Mouse (Mus musculus): ENCODE measurements around the gene Fbxo21.

Fbxo21 gene

DNA sequence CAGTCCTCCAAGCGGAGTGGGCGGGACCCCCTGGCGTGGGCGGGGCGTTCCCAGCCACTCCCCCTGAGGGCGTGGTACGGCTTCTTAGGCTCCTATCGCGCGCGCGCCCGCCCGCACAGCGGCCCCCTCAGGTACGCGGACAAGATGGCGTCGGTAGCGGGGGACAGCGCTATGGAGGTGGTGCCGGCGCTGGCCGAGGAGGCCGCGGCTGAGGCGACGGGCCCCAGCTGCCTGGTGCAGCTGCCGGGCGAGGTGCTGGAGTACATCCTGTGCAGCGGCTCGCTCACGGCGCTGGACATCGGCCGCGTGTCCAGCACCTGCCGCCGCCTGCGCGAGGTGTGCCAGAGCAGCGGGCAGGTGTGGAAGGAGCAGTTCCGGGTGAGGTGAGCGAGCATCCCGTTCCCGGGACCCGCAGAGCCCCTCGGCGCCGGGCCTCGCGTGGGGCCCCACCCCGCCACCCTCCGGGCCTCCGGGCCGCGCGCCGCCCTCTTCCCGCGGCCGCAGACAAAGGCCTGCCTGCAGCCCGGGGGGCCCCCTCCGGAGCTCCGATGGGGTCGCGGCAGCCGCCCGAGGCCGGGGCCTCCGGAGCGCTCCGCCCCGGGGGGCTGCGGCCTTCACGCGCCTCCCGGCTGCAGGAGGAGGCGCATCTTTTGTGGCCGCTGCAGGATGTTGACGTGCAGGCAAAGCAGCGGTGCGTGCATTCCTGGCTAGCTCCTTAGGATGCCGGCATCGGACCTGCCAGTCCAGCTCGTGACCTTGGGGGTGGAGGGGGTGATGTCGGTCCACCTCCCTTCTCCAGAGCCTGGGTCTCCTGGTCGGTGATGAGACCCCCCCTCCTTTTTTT, at the start of gene Fbxo21:
Fbxo21 (plus strand) TSS at position 74 of the 844 bp plus-strand sequence.
- peak; percentile 97 to 98 for DNase-seq (ENCODE audit: low spot score in 2 of 2)

DNA sequence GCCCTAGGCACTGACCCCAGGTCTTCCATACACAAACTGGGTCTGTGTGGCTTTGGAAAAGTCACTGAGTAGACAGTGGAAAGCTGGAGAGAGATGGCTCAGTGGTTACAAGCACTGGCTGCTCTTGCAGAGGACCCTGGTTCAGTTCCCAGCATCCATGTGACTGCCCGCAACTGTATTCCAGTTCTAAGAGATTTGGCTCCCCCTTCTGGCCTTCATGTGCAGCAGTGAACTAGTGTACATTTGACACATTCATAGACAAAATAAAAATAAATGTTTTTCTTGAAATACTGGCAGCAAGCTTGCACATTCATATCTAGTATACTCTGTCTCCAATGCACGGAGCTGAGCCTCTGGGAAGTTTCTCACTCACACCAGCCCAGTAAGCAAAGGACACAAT, 48.0 kb upstream of the Fbxo21 start:
- no peak for DNase-seq (ENCODE audit: low spot score in 2 of 2)

DNA sequence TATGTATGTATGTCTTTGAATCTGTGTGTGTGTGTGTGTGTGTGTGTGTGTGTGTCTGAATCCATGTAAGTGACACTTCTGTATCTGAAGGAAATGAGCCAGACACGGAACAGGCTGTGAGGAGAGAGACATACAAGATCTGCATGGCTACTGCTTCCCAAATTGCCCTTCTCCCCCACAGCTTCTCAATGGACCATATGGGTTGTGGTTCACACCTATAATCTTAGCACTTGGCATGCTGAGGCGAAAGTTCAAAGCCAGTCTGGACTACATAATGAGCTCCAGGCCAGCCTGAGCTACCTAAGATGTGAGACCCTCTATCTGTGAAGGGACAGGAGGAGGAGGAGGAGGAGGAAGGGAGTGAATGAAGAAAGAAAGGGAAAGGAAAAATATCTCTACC, 44.3 kb upstream of the Fbxo21 start:
- DNase-seq (ENCODE audit: low spot score in 2 of 2) = no peak

DNA sequence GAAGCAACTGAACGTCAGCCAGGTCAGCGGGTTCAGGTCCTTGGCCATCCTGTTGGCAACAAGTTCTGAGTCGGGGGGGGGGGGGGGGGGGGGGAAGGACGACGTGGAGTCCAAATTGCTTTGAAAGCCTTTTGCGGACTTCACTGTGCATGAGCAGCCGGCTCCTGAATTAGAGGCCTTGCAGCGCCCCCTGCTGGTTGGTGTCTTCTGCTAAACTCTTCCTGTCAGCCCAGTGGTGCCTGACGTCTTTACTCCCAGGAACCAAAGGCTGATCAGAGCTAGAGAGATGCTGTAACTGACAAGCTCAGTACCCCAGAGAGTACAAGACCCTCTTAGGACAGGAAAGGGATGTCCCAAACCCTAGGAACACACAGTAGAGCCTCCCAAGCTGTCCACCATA, 43.7 kb upstream of the Fbxo21 start:
- DNase-seq (ENCODE audit: low spot score in 2 of 2) = peak; percentile 68 to 82

DNA sequence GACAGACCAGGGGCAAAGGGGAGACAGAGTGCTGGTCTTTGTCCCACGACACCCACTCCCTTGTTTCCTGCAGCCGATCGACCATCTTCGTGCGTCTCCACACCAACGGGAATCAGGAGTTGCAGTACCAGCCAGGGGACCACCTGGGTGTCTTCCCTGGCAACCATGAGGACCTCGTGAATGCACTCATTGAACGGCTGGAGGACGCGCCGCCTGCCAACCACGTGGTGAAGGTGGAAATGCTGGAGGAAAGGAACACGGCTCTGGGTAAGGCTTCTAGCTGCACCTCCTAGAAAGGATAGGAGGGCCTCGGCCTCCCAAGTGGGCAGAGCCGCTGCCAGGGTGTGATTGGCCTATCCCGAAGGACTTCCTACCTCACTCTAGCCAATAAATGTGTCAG, 40.2 kb upstream of the Fbxo21 start:
- no peak for DNase-seq (ENCODE audit: low spot score in 2 of 2)

DNA sequence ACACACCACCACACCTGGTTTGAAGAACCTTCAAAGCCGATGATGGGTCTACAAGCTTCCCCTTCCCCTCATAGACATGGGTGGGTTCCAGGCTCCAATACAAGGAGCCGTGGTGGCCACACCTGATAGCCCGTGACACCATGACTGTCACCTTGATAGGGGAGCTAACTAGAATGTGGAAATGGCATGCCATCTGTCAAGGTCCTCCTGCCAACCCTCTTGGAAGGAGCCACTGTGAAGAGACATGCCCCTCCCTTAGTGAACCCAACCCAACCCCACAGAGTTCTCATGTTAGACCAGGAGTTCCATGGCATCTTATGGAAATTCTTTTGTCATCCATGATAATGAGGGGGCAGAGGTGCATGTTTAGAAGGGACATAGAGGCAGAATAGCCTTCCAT, 39.3 kb upstream of the Fbxo21 start:
- DNase-seq (ENCODE audit: low spot score in 2 of 2) = no peak

DNA sequence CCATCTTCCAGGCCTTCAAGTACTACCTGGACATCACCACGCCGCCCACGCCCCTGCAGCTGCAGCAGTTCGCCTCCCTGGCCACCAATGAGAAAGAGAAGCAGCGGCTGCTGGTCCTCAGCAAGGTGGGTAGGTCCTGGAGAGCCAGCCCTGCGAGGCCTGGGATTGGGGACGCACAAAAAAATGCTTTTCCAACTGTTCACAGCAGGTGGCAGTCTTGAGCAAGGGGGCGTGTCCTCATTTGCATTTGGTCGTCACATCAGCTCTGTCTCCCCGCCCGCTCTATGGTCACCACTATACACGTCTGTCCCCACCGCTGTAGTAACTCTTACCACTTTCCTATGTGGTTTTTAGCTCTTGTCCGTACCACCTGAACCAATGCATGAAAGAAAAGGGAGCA, 38.3 kb upstream of the Fbxo21 start:
- peak; percentile 43 to 54 for DNase-seq (ENCODE audit: low spot score in 2 of 2)

DNA sequence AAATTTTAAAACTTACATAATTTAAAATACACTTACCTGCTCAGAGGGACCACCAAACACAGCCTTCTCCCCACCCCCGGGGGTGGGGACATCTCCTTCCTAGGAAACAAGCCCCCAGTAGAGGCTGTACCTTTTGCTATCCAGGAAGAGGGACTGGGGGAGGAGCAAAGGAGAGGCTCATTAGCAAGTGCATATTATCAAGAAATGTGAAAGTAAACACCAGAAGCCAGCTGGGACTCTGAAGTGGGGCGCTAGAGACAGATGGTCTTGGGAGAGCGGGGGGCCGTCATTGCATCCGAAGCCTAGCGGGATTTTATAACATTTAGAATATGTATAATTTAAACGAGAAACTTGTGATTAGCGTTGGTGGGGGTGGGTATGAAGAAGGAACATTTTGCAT, 37.1 kb upstream of the Fbxo21 start:
- no peak for DNase-seq (ENCODE audit: low spot score in 2 of 2)

DNA sequence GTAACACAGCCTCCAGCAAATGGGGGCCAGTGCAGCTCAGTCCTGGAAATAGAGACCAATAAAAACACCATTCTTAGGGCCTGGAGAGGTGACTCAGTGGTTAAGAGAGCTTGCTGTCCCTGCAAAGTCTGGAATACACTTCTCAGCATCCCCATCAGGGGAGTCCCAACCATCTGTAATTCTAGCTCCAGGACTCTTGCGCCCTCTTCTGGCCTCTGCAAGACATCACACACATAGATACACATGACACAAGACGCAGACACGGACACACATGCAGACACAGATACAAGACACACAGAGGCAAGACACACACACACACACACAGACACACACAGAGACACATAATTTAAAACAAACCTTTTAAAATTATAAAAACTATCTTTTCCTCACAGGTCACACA, 35.0 kb upstream of the Fbxo21 start:
- DNase-seq (ENCODE audit: low spot score in 2 of 2) = no peak

DNA sequence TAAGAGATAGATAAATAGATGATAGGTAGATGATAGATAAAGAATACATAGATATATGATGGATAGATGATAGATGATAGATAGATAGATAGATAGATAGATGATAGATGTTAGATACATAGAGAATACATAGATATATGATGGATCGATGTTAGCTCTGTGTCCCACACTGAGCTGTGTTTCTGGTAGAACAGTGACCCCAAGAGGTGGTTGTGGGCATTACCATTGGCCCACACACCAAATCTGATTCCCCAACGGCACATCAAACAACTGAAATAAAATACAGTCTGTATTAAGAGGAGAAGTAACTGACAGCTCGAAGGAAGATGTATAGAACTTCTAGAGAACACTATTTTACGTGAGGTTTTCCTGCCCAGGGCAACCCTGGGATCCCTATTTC, 29.9 kb upstream of the Fbxo21 start:
- peak; percentile 24 to 28 for DNase-seq (ENCODE audit: low spot score in 2 of 2)

DNA sequence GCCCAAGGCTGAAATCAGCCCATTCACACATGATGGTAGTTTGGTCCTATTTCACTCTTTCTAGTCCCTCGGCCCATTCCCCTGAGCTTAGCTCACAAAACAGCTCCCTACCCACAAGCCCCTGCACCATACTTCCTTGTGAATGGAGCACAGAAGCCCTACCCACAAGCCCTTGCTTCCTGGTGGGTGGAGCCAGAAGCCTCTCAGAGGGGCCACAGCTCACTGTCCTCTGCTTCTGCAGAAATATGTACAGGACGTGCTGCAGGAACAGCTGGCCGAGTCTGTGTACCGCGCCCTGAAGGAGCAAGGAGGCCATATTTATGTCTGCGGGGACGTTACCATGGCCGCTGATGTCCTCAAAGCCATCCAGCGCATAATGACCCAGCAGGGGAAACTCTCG, 27.1 kb upstream of the Fbxo21 start:
- DNase-seq (ENCODE audit: low spot score in 2 of 2) = no peak

DNA sequence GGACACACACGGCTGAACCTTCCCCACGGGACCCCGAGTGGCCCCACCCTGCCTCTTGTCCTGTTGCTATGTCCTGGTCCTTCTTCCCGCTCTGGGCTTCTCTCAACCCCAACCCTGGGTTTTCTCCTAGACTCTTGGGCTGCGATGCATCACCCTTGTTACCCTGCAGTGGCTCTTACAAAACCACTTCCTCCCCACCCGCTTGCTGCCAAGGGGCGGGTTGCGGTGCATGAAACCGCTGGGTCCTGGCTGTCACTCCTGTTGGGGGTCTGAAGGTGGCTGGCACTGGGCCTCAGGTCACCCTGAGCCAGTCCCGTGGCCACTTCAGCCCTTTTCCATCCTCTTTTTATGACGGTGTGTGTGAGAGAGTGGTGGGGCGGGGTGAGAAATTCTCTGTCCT, 22.6 kb upstream of the Fbxo21 start:
- no peak for DNase-seq (ENCODE audit: low spot score in 2 of 2)

DNA sequence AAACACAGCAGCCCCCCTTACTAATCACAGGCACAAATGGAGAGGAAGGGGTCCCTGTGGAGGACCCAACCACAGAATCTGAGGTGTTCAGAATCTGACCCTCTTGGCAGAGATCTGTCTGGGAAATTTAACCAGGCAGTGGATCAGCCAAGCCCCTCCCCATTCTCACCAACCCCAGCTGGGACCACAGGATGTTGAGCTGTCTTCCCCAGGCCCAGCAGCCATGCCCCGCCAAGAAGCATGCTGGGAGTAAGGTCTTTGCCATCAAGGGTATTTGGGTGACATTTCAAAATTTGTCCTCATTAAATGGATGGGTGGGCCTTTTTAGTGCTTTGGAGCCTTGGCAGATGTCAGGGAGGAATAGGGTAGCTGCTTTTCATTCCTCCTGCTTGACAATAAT, 22.1 kb upstream of the Fbxo21 start:
- no peak for DNase-seq (ENCODE audit: low spot score in 2 of 2)

DNA sequence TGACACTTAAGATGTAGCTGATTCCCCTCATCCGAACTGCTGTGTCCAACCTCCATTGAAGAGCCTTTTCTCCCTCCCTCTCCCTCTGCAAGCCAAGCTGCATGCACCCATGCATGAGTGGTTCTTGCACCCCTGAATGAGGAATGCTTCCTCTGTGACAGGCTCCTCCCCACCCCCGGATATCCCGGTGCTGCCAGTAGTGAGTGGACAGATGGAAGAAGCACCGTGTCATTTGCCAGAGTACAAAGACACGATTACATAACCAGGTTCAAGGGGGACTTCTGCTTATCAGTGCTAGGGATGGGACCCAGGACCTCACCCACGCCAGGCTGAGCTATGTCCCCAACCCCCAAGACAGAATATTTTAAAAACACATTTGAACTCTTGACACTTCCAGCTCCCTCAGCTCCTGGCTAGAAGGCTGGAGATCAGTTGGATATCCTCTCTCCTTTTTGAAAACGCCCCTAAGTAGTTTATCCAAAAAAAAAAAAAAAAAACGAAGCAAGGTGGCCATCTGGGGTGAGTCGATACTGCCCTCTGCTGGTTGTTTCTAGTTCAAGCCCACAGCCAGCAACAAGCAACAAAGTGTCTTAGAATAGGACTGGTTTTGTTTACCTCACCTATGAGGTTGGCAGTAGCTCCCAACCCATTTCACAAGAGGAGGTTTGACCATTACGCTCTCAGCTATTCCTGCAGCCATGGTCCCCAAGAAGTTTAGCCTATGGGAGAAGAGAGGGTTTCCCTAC, 20.7 kb upstream of the Fbxo21 start:
- DNase-seq (ENCODE audit: low spot score in 2 of 2) = peak in 1 of 2 experiments; percentile 22

DNA sequence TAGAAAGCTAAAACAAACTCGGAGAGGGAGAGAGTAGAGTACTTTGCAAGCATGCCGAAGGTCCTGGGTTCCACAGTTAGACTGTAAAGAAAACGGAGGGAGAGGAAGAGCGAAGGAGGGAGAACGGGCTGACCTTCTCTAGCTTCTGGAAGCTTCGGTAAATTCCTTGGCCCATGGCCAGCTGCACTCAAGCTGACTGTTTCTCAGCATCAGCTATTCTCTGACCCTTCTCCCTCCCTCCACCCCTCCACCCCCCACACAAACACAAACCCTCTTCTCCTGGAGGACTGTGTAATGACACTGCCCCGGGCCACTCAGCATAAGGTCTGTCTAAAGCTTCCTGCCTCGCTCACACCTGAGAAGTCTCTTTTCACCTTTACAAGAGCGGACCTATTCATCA, 11.8 kb upstream of the Fbxo21 start:
- no peak for DNase-seq (ENCODE audit: low spot score in 2 of 2)

DNA sequence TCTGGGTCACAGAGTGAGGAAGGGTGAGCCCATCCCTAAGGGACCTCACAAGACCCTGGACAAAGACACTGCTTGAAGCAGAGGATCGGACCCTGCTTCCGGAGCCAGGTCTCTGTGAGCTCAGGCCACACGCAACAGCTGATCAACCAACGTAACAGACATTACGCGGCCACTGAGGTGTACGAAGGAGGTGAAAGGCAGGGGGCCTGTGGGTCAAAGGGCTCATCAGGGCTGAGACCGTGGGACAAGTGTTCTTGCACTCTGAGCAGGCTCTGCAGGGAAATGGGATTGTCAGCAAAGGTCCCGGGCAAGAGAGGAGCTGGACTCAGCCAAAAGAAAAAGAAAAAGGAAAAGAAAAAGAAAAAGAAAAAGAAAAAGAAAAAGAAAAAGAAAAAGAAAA, 9.6 kb upstream of the Fbxo21 start:
- no peak for DNase-seq (ENCODE audit: low spot score in 2 of 2)

DNA sequence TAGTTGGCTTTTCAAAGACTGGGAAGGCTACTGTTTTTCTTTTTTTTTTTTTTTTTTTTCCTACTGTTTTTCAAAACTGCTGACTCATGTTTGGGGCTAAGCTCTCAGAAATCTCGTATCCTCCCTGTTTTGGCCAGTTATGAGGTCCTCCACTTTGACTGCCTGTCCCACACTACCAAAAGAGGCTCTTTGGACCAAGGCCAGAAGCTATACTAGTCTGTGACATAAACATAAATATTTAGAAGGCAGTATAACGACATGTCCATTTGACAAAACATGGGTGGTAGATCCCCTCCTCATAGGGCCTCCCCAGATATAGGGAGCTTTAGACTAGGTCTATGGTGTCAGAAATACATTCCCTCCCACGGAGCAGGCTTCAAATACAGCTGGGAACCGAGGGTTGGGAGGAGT, 8.9 kb upstream of the Fbxo21 start:
- no peak for DNase-seq (ENCODE audit: low spot score in 2 of 2)

DNA sequence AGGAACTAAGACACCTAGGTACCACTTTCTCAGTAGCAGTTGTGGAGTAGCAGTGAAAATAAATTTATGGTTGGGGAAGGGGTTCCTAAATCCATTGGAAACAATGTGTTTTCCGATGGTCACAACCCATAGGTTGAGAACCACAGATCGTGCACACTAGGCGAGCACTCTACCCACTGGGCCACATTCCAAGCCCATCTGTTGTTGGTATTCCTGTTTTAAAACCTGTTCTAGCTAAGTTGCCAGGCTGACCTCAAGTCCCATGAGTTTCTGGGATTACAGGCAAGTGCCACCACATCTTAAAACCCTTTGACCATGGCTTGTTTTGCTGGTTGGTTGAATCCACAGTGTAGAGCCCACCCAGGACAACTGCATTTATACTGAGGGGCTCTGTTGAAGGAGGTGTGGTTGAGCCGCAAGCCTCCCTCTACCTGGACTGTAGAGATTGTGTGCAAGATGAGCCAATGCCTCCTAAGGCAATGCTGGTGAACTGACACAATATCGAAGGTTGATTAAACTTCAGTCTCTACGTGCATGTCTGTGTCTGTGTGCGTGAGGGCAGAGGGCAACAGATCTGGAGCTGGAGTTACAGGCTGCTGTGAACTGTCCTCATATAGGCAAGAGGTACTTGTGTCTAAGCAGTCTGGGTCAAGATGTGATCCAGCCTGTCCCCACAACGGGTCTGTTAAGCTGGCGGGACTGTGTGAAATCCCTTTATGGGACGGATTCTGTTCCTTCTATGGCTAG, 6.7 kb upstream of the Fbxo21 start:
- DNase-seq (ENCODE audit: low spot score in 2 of 2) = no peak

DNA sequence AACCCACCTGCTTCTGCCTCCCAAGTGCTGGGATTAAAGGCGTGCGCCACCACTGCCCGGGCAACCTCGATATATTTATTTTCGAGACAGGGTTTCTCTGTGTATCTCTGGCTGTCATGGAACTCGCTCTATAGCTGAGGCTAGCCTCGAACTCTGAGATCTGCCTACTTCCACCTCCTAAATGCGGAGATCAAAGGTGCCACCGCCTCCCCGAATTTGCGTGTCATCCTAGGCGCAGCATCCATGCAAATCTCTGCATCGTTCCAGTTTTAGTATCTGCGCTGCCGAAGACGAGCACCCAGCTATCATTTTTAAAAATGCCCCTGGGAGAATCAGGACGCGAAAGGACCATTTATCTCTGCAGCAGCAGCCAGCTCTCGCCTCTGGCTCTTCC, 270 bp upstream of the Fbxo21 start:
- no peak for DNase-seq (ENCODE audit: low spot score in 2 of 2)

DNA sequence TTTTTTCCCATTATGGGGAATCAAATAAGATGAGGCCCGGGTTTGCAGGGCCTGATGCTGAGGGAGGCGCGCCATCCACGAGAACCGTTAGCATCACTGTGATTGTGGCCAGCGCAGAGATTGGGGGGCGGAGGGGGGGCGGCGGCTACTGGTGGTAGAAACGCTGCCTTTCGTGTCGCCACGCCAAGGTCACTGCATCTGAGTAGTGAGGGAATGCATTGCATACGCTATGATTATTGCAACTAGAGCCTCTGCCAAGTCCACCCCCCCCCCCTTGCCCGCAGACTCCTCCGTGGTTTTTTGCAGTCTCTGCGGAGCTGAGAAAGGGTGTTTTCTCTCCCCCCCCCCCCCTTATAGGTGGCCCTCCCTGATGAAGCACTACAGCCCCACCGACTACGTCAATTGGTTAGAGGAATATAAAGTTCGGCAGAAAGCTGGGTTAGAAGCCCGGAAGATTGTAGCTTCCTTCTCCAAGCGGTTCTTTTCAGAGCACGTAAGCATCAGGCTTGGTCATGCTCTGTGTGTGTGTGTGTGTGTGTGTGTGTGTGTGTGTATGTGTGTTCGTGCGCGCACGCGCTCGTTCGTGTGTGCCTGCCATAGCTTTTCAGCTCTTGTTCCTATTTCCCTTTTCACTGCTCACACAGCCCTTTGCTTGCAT, 1.1 kb downstream of the Fbxo21 start:
- no peak for DNase-seq (ENCODE audit: low spot score in 2 of 2)

DNA sequence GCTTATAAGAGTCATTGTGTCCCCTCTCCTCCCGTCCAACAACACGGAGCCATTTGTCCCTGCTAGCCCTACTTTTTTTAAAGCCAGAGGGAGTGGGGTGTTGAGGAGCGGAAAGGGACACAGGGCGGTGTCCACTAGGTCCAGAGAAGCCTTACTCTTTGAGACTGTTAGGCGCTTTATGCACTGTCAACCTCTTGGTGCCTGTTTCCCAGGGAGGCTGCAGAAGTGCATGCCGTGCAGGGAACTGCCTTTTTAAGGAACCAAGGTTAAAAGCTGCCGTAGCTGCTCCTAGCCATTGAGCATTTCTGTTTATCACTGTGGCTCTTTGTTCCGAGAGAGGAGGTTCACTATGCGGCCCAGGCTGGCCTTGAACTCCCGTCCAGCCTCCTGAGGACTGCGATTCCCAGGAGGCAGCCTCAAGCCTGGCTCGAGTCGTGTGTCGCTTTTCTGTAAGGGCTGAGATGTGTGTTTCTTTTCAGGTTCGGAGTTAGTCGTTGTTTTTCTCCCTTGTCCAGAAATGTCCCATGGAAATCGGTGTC, 1.7 kb downstream of the Fbxo21 start:
- DNase-seq (ENCODE audit: low spot score in 2 of 2) = no peak

DNA sequence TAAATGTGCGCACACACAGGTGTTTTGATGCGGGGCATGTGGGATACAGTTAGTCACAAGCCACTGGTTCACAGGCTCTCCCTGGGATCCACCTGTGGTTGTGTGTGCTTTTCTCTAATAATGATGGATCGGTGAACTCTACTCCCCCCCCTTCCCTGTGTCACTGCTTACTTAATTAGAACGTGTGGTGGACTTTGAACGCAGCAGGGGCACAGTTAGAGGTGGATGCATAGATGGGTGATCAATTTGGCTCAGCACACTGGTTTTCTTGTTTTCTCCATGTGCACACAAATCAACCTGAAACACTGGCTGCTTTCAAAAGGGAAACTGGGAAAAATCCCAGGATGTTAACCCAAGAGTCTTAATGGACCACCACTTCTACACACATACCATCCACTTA, 2.6 kb downstream of the Fbxo21 start:
- no peak for DNase-seq (ENCODE audit: low spot score in 2 of 2)
